Comparison of ENCODE assay signal across 18 mouse cellular contexts in the genomic region with DNA sequence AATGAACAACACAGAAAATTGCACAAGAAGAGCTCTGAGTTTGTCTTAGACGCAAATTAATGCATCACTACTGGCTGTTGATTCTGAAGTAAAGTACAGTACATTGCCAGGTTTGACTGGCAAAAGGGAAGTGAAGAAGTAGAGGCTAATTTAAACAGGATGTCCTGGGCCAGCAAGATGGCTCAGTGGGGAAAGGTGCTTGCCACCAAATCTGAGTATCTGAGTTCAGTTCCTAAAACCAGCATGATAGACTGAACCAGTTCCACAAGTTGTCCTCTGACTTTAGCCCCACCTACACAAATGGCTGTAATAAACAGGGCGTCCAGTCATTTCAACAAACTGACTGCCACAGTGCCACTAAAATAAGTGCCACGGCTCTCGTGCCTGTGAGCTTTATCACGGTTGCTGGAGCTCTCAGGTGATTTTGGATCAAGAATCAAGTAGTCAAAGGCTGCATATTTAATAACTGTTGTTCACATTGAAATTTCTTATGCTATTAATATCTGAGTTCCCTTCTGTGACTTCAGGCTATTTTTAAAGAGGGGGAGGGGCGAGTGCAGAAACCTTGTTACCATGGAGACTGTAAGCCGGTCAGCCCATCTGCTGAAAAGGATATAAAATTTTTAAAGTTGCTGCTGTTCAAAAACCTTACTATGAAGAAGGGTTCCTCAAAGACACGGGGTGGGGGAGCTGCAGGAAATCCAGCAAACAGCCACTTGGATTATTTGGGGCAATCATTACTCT. TPM values are rescaled to one million over a fixed set of nuclear protein-coding genes. Genes with fewer than 3 reads are reported as not detected.
DNase-seq lines count a peak whose midpoint lies in the region; ATAC-seq lines count a peak whose summit lies in the region.
"Had no signal": no experiment of that assay in that cellular context is flagged by ENCODE, and none has a peak within 500 bp of the region (broad histone marks: within the 10 kb centered on the region; RNA-seq: fewer than 3 reads in every experiment).

No protein-coding gene starts in this region.

- no peak overlapping the region for H3K9ac ChIP-seq in forebrain, embryonic 15.5 days (replicated peaks)
- H3K9ac ChIP-seq in forebrain, embryonic 11.5 days (ENCODE audit: low read length) = no peak overlapping the region
- no peak overlapping the region for H3K9ac ChIP-seq in hindbrain, embryonic 16.5 days (ENCODE audit: low read depth, low read length)
- no peak overlapping the region for H3K9ac ChIP-seq in hindbrain, embryonic 12.5 days
- no peak overlapping the region for H3K9ac ChIP-seq in heart, embryonic 16.5 days (ENCODE audit: low read length)
- H3K9ac ChIP-seq: hindbrain, embryonic 13.5 days; limb, embryonic 15.5 days; liver, postnatal 0 days; neural tube, embryonic 15.5 days had no signal

- no peak for DNase-seq in forebrain, embryonic 11.5 days (ENCODE audit: low spot score)
- DNase-seq in A20 (ENCODE audit: low read depth, low spot score) = peak; percentile 64
- DNase-seq in thymus, postnatal 25 days = no peak
- DNase-seq: cerebellum, adult 8-10 months; kidney, postnatal 10 days; liver, postnatal 0 days; lung, postnatal 36 days; spleen, adult 18-20 months; thymus, postnatal 36 days had no signal

- no peak overlapping the region for H3K4me2 ChIP-seq in forebrain, embryonic 15.5 days (replicated peaks)
- no peak overlapping the region for H3K4me2 ChIP-seq in forebrain, embryonic 11.5 days (ENCODE audit: low read depth, low read length, severe bottlenecking)
- H3K4me2 ChIP-seq in hindbrain, embryonic 16.5 days (ENCODE audit: low read length) = no peak overlapping the region
- no peak overlapping the region for H3K4me2 ChIP-seq in hindbrain, embryonic 12.5 days (replicated peaks)
- H3K4me2 ChIP-seq in heart, embryonic 16.5 days (ENCODE audit: low read depth, low read length) = 0 out of 2 replicates have a peak overlapping the region, but pooled peaks have one; percentile 20
- H3K4me2 ChIP-seq: hindbrain, embryonic 13.5 days; limb, embryonic 15.5 days; neural tube, embryonic 15.5 days had no signal

- H3K27me3 ChIP-seq in forebrain, embryonic 15.5 days = no peaks in the 10 kb centered on the region
- no peaks in the 10 kb centered on the region for H3K27me3 ChIP-seq in forebrain, embryonic 11.5 days (ENCODE audit: control insufficient read depth, insufficient read depth, low read length)
- H3K27me3 ChIP-seq in hindbrain, embryonic 16.5 days (replicated peaks; ENCODE audit: control insufficient read depth, insufficient read depth, low read length) = no peaks in the 10 kb centered on the region
- H3K27me3 ChIP-seq in hindbrain, embryonic 12.5 days = no peaks in the 10 kb centered on the region
- no peaks in the 10 kb centered on the region for H3K27me3 ChIP-seq in heart, embryonic 16.5 days (ENCODE audit: control insufficient read depth, insufficient read depth, low read length)
- H3K27me3 ChIP-seq: hindbrain, embryonic 13.5 days; limb, embryonic 15.5 days; neural tube, embryonic 15.5 days had no signal

- no peak overlapping the region for H3K27ac ChIP-seq in forebrain, embryonic 15.5 days (replicated peaks)
- no peak overlapping the region for H3K27ac ChIP-seq in forebrain, embryonic 11.5 days (ENCODE audit: low read depth, low read length)
- H3K27ac ChIP-seq in hindbrain, embryonic 16.5 days (ENCODE audit: low read depth, low read length) = 0 out of 2 replicates have a peak overlapping the region, but pooled peaks have one; percentile 32
- no peak overlapping the region for H3K27ac ChIP-seq in hindbrain, embryonic 12.5 days
- H3K27ac ChIP-seq in heart, embryonic 16.5 days (ENCODE audit: low read length) = 0 out of 2 replicates have a peak overlapping the region, but pooled peaks have one; percentile 45
- H3K27ac ChIP-seq: hindbrain, embryonic 13.5 days; limb, embryonic 15.5 days; neural tube, embryonic 15.5 days had no signal

- peak; percentile 55; the same call in 1 of the 2 replicates for ATAC-seq in forebrain, embryonic 15.5 days (replicated peaks)
- ATAC-seq in forebrain, embryonic 11.5 days (replicated peaks; ENCODE audit: low FRiP score) = no peak
- ATAC-seq in hindbrain, embryonic 16.5 days = peak; percentile 64; the same call in 1 of the 2 replicates
- no peak for ATAC-seq in hindbrain, embryonic 12.5 days (ENCODE audit: low FRiP score)
- ATAC-seq in heart, embryonic 16.5 days (replicated peaks; ENCODE audit: extremely low read depth, insufficient read depth, low FRiP score) = no peak
- ATAC-seq: intestine, postnatal 0 days; liver, postnatal 0 days had no signal

- H3K36me3 ChIP-seq in forebrain, embryonic 15.5 days = no peaks in the 10 kb centered on the region
- no peaks in the 10 kb centered on the region for H3K36me3 ChIP-seq in forebrain, embryonic 11.5 days (ENCODE audit: control insufficient read depth, insufficient read depth, low read length)
- H3K36me3 ChIP-seq in hindbrain, embryonic 16.5 days (ENCODE audit: control insufficient read depth, insufficient read depth, low read length) = no peaks in the 10 kb centered on the region
- no peaks in the 10 kb centered on the region for H3K36me3 ChIP-seq in hindbrain, embryonic 12.5 days
- H3K36me3 ChIP-seq in heart, embryonic 16.5 days (ENCODE audit: control insufficient read depth, insufficient read depth) = no peaks in the 10 kb centered on the region
- H3K36me3 ChIP-seq: hindbrain, embryonic 13.5 days; limb, embryonic 15.5 days; neural tube, embryonic 15.5 days had no signal

- H3K4me3 ChIP-seq in forebrain, embryonic 15.5 days = no peak overlapping the region
- no peak overlapping the region for H3K4me3 ChIP-seq in forebrain, embryonic 11.5 days (ENCODE audit: low read depth, low read length)
- H3K4me3 ChIP-seq in hindbrain, embryonic 16.5 days (ENCODE audit: low read length) = no peak overlapping the region
- H3K4me3 ChIP-seq in hindbrain, embryonic 12.5 days = no peak overlapping the region
- no peak overlapping the region for H3K4me3 ChIP-seq in heart, embryonic 16.5 days (ENCODE audit: low read length)
- H3K4me3 ChIP-seq: erythroblast, embryonic 14.5 days; hindbrain, embryonic 13.5 days; limb, embryonic 15.5 days; neural tube, embryonic 15.5 days had no signal

- H3K4me1 ChIP-seq in forebrain, embryonic 15.5 days = no peaks in the 10 kb centered on the region
- no peaks in the 10 kb centered on the region for H3K4me1 ChIP-seq in forebrain, embryonic 11.5 days (replicated peaks; ENCODE audit: control insufficient read depth, insufficient read depth, low read length)
- H3K4me1 ChIP-seq in hindbrain, embryonic 16.5 days (ENCODE audit: control insufficient read depth, insufficient read depth, low read depth, low read length) = no peaks in the 10 kb centered on the region
- H3K4me1 ChIP-seq in hindbrain, embryonic 12.5 days = no peaks in the 10 kb centered on the region; the same call in 1 of the 2 replicates
- peaks cover 3% of the 10 kb centered on the region for H3K4me1 ChIP-seq in heart, embryonic 16.5 days (ENCODE audit: control insufficient read depth, insufficient read depth, low read length)
- H3K4me1 ChIP-seq: hindbrain, embryonic 13.5 days; neural tube, embryonic 15.5 days had no signal

- WGBS in forebrain, embryonic 15.5 days = 75% methylated on average over 8 of the region's 8 CpGs
- WGBS in forebrain, embryonic 11.5 days = 82% methylated on average over 8 of the region's 8 CpGs
- WGBS in hindbrain, embryonic 16.5 days = 63% methylated on average over 8 of the region's 8 CpGs
- WGBS in hindbrain, embryonic 12.5 days = 79% methylated on average over 8 of the region's 8 CpGs
- WGBS in heart, embryonic 16.5 days = 52% methylated on average over 8 of the region's 8 CpGs

- no peaks in the 10 kb centered on the region for H3K9me3 ChIP-seq in forebrain, embryonic 15.5 days
- no peaks in the 10 kb centered on the region for H3K9me3 ChIP-seq in forebrain, embryonic 11.5 days (ENCODE audit: control insufficient read depth, low read length)
- H3K9me3 ChIP-seq in hindbrain, embryonic 16.5 days (ENCODE audit: control insufficient read depth, low read length) = no peaks in the 10 kb centered on the region
- H3K9me3 ChIP-seq in hindbrain, embryonic 12.5 days (replicated peaks) = no peaks in the 10 kb centered on the region
- no peaks in the 10 kb centered on the region for H3K9me3 ChIP-seq in heart, embryonic 16.5 days (replicated peaks; ENCODE audit: control insufficient read depth, low read length)
- H3K9me3 ChIP-seq: hindbrain, embryonic 13.5 days; limb, embryonic 15.5 days; neural tube, embryonic 15.5 days had no signal

RNA-seq across cellular contexts. Expression of a gene that starts 29.2 kb away (rescaled TPM):
- polyA plus RNA-seq in forebrain, embryonic 15.5 days (2015; fragmentation: Nextera tagmentation; extraction: Ambion mirVana) = 12.5 and 12.7 TPM in 2 replicates
- polyA plus RNA-seq in forebrain, embryonic 11.5 days (2014; fragmentation: Nextera tagmentation; extraction: Ambion mirVana) = 2.6 and 3.5 TPM in 2 replicates
- 13.6 and 13.9 TPM in 2 replicates for polyA plus RNA-seq in hindbrain, embryonic 16.5 days (2015; fragmentation: Nextera tagmentation; extraction: Ambion mirVana)
- 5.9 and 8.0 TPM in 2 replicates for polyA plus RNA-seq in hindbrain, embryonic 12.5 days (2016; fragmentation: Nextera tagmentation; extraction: Ambion mirVana)
- 0.34 and 0.87 TPM in 2 replicates for polyA plus RNA-seq in heart, embryonic 16.5 days (2015; fragmentation: Nextera tagmentation; extraction: Ambion mirVana)
- polyA plus RNA-seq: erythroblast, embryonic 14.5 days had no signal

Comparison
In these comparisons a context has a peak if more than half of its experiments do, and no peak if none do; other contexts are left out.
1. ATAC-seq: peak in forebrain, embryonic 15.5 days (single experiment) and hindbrain, embryonic 16.5 days (single experiment); none in forebrain, embryonic 11.5 days (single experiment), hindbrain, embryonic 12.5 days (single experiment) and heart, embryonic 16.5 days (single experiment).
2. H3K27ac ChIP-seq: peak in hindbrain, embryonic 16.5 days (single experiment) and heart, embryonic 16.5 days (single experiment); none in forebrain, embryonic 15.5 days (single experiment), forebrain, embryonic 11.5 days (single experiment) and hindbrain, embryonic 12.5 days (single experiment).